Mouse (Mus musculus) kidney, postnatal 10 days (tissue): ENCODE measurements around the gene Proz.
"Not testable (repeated sequence)": the region's sequence is repeated elsewhere in the genome, so short reads cannot be mapped to it uniquely, and the experiment has no call there.

Experiments
- DNase-seq: peaks from one replicate; pipeline ENCODE4 v3.0.0; 2021; ENCODE audit warnings: mixed read lengths

The Proz gene

DNA sequence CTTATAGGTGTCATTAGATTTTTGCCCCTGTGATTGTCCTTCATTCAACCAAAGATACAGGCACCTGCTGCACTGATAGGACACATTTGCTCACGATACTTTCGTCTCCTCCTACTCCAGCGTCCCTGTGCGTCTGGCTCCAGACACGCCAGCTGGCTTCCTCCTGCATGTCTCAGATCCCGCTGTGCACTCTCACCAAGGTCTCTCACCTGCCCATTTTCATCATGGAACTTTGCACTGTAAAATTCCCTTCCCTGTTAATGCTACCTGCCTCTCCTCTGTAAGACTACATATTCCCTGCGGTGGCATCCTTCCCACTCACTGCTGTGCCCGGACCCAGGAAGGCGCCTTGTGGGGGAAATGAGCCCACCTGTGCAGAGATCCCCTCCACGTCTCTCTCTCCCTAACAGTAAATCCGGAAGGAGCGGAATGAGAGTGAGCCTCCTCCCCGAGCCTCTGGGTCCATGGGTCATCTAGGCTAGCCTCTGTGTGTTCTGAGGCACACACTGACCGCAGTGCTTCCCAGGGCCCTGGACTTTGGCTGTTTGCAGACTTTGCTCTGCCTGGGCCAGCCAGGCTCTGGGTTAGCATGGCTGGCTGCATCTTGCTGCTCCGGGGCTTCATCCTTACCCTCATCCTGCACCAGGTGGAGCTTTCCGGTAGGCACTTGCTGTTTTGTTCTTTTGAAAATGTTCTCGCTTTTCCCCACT lies at the start of gene Proz:
TSS of gene Proz (plus strand) at position 474 of the 710 bp plus-strand sequence.
- DNase-seq, result peak; percentile 70

GRCm38 (mm10) chr8:13019560-13019959 lies 41.2 kb upstream of the Proz start:
- DNase-seq, result no peak

- DNase-seq, result no peak
Measured at GRCm38 (mm10) chr8:13021830-13022229, 38.9 kb upstream of the Proz start.

- peak; percentile 58 for DNase-seq
Measured at GRCm38 (mm10) chr8:13025487-13026224, 35.1 kb upstream of the Proz start, which contains the start of gene F7. F7 (plus strand) TSS chr8:13026034.

DNA sequence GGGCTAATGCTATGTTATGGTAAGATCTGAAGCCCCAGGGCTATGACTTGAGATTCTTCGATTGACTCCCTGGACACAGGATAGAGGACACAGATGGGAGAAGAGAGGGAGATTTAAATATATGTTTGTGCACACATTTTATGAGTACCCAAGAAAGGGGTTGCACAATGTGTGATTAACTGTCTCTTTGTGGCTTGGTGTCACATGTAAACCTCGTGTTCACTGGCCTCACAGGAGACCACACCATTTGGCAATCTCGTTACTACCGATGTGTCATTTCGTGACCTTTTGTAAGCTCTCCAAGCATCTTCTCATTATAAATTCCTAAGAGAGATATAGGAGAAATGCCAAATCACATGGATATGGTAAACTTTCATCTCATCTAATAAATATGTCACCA lies 33.1 kb upstream of the Proz start:
- no peak for DNase-seq

- no peak for DNase-seq
Measured at GRCm38 (mm10) chr8:13028482-13028881, 32.2 kb upstream of the Proz start.

DNA sequence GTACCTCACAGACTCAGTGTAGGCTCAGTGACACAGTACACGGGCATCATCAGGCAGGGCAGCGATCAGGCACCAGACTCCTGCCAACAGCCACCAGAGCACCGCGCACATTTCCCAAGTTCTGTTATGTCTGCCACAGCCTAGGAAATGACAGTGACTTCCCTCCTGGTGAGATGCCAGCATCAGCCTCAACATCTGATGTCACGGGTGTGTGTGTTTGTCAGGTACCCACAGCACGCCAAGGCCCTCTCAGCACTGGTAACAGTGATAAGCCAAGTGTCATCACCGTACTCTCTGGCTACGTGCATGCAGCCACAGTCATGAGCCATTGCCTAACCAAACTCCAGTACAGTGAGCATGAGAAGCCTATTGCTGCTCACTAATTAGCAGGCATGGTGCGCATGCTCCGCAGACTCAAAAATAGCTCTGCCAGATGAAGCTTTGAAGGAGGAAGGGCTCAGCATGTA lies 24.3 kb upstream of the Proz start:
- DNase-seq, result no peak

DNA sequence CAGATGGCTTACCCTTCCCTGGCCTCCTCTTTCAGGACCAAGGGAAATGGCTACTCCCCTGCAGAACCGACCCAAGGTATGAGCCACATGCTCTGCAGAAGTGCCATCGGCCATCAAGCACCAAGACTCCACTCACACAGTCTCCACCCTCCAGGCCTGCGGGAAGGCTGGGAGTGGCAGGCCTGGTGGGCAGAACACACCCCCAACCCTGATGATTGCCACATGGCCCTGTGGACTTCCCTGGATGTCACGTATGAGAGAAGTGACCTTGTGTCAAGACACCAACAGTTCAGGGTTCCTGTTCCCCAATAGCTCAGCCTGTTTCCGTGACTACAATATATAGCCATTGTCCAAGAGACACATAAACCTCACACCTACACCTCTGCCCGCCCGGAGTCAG lies 23.7 kb upstream of the Proz start, which contains the start of gene F10:
TSS of gene F10 (plus strand) at position 294 of the 400 bp plus-strand sequence.
- DNase-seq, result no peak

- peak; percentile 15 for DNase-seq
Measured at GRCm38 (mm10) chr8:13037569-13037968, 23.1 kb upstream of the Proz start.

GRCm38 (mm10) chr8:13039054-13039453 lies 21.7 kb upstream of the Proz start:
- no peak for DNase-seq

DNA sequence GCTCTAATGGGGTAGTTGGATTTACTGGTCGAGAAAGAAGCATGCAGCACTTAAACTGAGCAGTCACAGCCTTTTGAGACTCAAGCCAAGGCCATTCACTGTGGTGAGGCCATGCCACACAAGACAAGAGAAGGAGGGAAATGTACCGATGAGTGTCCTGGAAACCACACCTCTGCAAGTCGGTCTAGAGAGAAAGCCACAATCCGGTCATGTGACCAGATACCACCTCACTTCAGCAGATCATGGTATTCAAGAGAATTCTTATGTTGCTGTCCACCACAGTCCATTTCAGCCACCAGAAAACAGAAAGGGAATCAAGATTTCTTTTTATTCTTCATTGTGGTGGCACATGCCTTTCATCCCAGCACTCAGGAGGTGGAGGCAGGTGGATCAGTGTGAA lies 19.3 kb upstream of the Proz start:
- DNase-seq, result no peak

- DNase-seq, result no peak
Measured at GRCm38 (mm10) chr8:13047652-13048051, 13.1 kb upstream of the Proz start.

- no peak for DNase-seq
Measured at GRCm38 (mm10) chr8:13050550-13050949, 10.2 kb upstream of the Proz start.

DNA sequence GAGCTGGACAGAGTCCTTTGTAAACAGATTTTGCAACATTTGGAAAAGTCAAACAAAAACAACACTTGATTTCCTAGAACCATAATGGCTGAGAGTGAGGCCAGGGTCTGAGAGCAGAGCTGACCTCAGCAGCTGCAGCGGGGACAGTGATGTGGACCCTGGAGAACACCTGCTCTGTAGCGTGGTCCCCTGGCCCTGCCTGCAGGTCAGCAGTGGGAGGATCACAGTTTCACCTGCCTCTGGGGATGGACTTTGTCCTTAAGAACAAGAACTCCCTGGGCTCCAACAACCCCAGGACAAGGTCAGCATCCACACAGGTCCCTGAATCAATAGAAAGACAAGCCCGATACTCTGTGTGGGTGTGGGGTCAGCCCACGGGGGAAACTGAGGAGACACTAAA lies 3.4 kb upstream of the Proz start:
- peak; percentile 14 for DNase-seq

DNA sequence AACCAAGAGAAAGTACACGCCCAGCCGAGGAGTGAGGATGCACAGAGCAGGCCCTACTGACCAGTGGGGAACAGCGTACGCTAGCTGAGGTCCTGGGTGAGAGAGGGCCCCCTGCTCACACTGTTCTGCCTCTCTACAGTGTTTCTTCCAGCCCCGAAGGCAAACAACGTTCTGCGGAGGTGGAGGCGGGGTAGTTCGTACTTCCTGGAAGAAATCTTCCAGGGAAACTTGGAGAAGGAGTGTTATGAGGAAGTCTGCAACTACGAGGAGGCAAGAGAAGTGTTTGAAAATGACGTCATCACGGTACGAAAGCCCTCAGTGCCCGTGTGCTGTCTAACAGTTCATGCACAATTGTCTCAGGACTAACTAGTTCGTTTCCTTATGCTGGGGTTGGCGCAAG lies 2.4 kb downstream of the Proz start:
- no peak for DNase-seq

GRCm38 (mm10) chr8:13073255-13073654 lies 12.5 kb downstream of the Proz start:
- no peak for DNase-seq

DNA sequence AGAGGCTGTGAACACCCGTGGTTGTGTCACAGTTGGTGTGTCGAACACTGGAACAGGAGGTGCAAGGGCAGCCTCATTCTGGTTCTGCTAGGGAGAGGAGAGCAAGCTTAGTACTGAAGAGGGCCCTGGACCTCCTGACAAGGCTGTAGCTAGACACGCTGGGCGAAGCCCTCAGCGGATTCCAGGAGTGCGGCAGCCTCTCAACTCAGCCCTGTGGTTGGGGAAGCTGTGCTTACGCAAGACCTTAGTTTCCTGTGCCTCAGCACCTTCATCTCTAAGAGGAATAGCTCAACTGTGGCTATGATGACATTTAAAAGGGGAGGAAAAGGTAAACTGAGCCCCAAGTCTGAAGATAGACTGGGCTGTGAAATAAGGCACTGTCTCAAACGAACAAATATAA lies 14.3 kb downstream of the Proz start:
- DNase-seq, result no peak

- not testable (repeated sequence) for DNase-seq
Measured at GRCm38 (mm10) chr8:13075579-13075978, 14.9 kb downstream of the Proz start.

GRCm38 (mm10) chr8:13077542-13077941 lies 16.8 kb downstream of the Proz start:
- DNase-seq, result no peak

DNA sequence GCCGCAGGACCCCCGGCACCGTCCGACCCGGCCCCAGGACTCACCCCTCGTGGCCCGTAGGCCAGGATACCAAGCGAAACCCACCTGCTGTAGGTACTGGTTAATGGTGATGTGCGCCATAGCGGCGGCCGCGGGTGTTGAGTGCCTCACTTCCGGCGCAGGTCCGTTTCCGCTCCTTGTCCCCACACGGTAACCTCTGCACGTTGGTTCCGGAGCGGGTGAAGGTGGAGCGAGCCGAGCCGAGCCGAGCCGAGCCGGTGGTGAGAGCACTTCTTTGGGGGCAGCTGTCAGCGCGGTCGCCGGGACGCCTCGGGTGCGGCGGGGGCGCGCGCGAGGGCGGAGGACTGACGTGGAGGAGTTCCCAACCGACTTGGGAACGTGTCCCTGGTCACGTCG lies 44.0 kb downstream of the Proz start:
- peak; percentile 95 for DNase-seq

DNA sequence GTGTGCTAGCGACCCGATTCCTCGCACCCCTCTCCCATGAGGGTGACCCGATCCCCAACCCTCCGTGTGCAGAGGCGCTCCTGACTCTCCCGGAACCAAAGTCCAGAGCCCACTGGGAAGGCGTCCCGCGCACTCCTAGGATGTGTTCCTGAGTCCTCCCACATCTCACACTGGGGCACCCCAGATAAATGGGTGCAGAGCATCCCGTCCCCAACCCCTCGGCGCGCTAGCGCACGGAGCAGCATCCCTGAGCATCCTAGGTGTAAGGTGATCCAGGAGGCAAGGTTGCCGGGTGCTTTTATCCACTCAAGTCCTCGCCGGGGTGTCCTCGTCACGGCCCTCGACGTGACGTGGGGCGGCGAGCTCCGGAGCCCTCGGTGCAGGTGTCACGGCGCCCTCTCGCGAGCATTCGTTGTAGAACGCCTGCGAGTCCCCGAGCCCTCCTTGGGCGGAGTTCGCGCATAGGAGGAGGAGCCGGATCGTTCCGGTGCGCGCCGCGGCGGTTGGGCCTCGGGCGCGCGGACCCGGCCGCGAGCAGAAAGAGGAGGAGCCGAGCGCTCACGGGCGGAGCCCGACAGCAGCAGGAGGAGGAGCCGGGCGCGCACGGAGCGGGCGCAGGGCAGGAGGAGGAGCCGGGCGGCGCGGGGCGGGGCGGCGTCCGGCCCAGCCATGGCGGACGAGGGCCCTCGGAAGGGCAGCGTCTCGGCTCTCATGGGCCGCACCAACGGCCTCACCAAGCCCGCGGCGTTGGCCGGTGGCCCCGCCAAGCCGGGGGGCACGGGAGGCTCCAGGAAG lies 44.6 kb downstream of the Proz start, which contains the start of the genes Pcid2 and Cul4a:
TSS of gene Pcid2 (minus strand) at position 373 of the 795 bp plus-strand sequence.
TSS of gene Cul4a (plus strand) at position 535 of the 795 bp plus-strand sequence.
- DNase-seq, result peak; percentile 98

DNA sequence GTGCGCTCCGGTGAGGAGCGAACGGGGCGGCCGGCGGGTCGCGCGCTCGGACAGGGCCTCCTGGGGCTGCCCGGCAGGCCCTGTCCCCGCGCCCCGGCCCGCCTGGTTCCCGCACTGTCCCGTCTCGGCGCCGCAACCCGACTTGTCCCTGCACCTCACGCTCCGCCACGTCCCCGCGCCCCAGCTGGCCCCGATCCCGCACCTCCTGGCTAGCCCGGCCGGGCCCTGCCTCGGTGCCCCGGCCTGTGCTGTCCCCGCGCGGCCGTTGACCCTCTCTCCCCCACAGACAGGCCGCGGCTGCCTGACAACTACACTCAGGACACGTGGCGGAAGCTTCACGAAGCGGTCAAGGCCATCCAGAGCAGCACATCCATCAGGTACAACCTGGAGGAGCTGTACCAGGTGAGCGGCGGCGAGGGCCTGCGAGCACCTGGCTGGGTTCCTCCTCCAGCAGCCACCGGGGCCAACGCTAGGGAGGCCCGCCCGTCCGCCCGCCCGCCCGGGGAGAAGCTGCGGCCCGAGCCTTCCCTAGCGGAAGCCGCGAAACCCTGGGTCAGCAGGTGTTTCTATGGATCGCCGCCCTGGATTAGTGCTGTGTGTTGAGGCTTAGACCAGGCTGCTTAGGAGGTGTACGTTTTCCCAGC lies 45.3 kb downstream of the Proz start:
- peak; percentile 59 for DNase-seq
